Mouse (Mus musculus) embryonic fibroblast, embryonic 13.5 days (primary cell): ENCODE results near the gene Nphp1.

ENCODE experiments used
- CTCF ChIP-seq: IDR thresholded peaks from 2 replicates; pipeline ENCODE4 v1.5.1; 2011; ENCODE audit warnings: mild to moderate bottlenecking, control low read depth, low read length, moderate library complexity, borderline replicate concordance; ENCODE audit not compliant: insufficient read depth
- POLR2A ChIP-seq: IDR thresholded peaks from 2 replicates; pipeline ENCODE4 v1.6.1; 2011; ENCODE audit warnings: low read depth, mild to moderate bottlenecking, control low read depth, low read length, moderate library complexity

- TF ChIP-seq POLR2A (no peak), CTCF (no peak)
Observed at GRCm38 (mm10) chr2:127751849-127752610, 36.7 kb downstream of the Nphp1 start.
